ENCODE assay signal across 9 mouse cellular contexts in the genomic region with DNA sequence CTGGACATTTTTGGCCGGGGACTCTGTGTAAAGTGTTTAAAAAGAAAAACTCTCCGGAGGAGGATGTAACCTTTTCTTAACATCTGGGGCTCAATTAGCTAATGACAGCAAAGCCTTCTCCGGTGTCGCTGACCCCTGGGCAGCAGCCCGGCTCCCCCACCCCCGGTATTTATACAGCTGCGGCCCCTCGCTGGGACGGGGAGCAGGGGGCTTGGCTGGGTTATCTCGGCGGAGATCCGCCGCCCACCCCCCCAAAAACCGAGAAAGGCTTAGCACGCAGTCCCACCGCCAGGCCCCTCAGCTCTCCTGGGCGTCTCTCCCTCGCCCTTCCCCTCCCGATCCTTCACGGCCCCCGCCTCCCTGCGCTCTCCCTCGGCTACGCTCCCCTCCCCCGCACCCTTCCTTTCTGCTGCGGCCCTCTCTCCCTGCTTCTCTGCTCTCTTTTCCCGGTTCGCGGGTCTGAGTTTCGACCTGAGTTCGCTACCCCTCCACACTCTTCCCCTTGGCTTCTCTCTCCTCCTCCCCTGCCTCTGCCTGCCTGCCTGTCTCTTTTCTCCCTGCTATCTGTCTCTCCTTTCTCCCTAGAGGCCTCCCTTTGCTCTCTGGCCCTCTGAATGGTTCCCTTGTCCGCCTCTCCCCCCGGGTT. TPM values are rescaled to one million over a fixed set of nuclear protein-coding genes. Genes with fewer than 3 reads are reported as not detected.
DNase-seq lines count a peak whose midpoint lies in the region; ATAC-seq and TF ChIP-seq lines count a peak whose summit lies in the region.
"Had no signal": no experiment of that assay in that cellular context is flagged by ENCODE, and none has a peak within 500 bp of the region (broad histone marks: within the 10 kb centered on the region; RNA-seq: fewer than 3 reads in every experiment).

No protein-coding gene starts in this region.

- DNase-seq in gastrocnemius, postnatal 4 days (ENCODE audit: low spot score in 2 of 2) = peak; percentile 56 to 66
- no peak for DNase-seq in gastrocnemius, adult 18-20 months (ENCODE audit: low spot score)
- DNase-seq in Muller cell, postnatal 12 days (ENCODE audit: inconsistent ontology term) = peak; percentile 29
- DNase-seq in lung, postnatal 4 days = peak; percentile 54 to 57
- no peak for DNase-seq in spleen, postnatal 14 days (ENCODE audit: low spot score in 2 of 2)

- peaks cover 31% of the 10 kb centered on the region for H3K4me1 ChIP-seq in forebrain, embryonic 13.5 days
- peaks cover 38% of the 10 kb centered on the region for H3K4me1 ChIP-seq in intestine, embryonic 16.5 days (ENCODE audit: control insufficient read depth, insufficient read depth, low read length)
- peaks cover 14% of the 10 kb centered on the region for H3K4me1 ChIP-seq in small intestine, adult 2 months (ENCODE audit: control insufficient read depth, insufficient read depth, insufficient read length, low read length)

- peak; percentile 52 for ATAC-seq in forebrain, embryonic 13.5 days
- peak; percentile 54 for ATAC-seq in intestine, embryonic 16.5 days

- no peaks in the 10 kb centered on the region for H3K9me3 ChIP-seq in forebrain, embryonic 13.5 days (replicated peaks)
- no peaks in the 10 kb centered on the region for H3K9me3 ChIP-seq in intestine, embryonic 16.5 days (ENCODE audit: control insufficient read depth, low read length)

- peak overlapping the region; percentile 43 for H3K4me3 ChIP-seq in forebrain, embryonic 13.5 days
- H3K4me3 ChIP-seq in intestine, embryonic 16.5 days (ENCODE audit: low read length) = peak overlapping the region; percentile 58
- H3K4me3 ChIP-seq in small intestine, adult 2 months (ENCODE audit: low read depth, low read length) = peak overlapping the region; percentile 71

- peak overlapping the region; percentile 87 for H3K4me2 ChIP-seq in forebrain, embryonic 13.5 days
- H3K4me2 ChIP-seq in intestine, embryonic 16.5 days (ENCODE audit: low read depth, low read length) = peak overlapping the region; percentile 97

- 0 out of 2 replicates have a peak overlapping the region, but pooled peaks have one; percentile 3 for H3K27ac ChIP-seq in forebrain, embryonic 13.5 days
- H3K27ac ChIP-seq in intestine, embryonic 16.5 days (ENCODE audit: low read length) = peak overlapping the region; percentile 86
- H3K27ac ChIP-seq in small intestine, adult 2 months (ENCODE audit: insufficient read depth, low read depth, low read length) = no peak overlapping the region

- TF ChIP-seq CTCF in small intestine, adult 2 months (IDR thresholded peaks at IDR 0.05; ENCODE audit: extremely low read depth, insufficient read length, insufficient replicate concordance, low read depth, low read length) = no peak

- WGBS in forebrain, embryonic 13.5 days = under 1% methylated on average over 25 of the region's 33 CpGs
- 3% methylated on average over 31 of the region's 33 CpGs for WGBS in intestine, embryonic 16.5 days
- WGBS in small intestine, adult 2 months = 6% methylated on average over 32 of the region's 33 CpGs

- H3K27me3 ChIP-seq in forebrain, embryonic 13.5 days = peaks cover 83% of the 10 kb centered on the region
- H3K27me3 ChIP-seq in intestine, embryonic 16.5 days (replicated peaks; ENCODE audit: control insufficient read depth, insufficient read depth, low read length) = peaks cover 5% of the 10 kb centered on the region; the same call in 1 of the 2 replicates
- H3K27me3 ChIP-seq in small intestine, adult 2 months (ENCODE audit: control insufficient read depth, insufficient read depth, low read length) = peaks cover 6% of the 10 kb centered on the region; the same call in 1 of the 2 replicates
- H3K27me3 ChIP-seq: Patski had no signal

- peak overlapping the region; percentile 59 for H3K9ac ChIP-seq in forebrain, embryonic 13.5 days
- peak overlapping the region; percentile 75 for H3K9ac ChIP-seq in intestine, embryonic 16.5 days (ENCODE audit: low read depth, low read length)

- TF ChIP-seq POLR2A in small intestine, adult 2 months (IDR thresholded peaks at IDR 0.05; ENCODE audit: low read depth, low read length) = no peak

- no peaks in the 10 kb centered on the region for H3K36me3 ChIP-seq in forebrain, embryonic 13.5 days (ENCODE audit: poor library complexity, severe bottlenecking)
- no peaks in the 10 kb centered on the region for H3K36me3 ChIP-seq in intestine, embryonic 16.5 days (ENCODE audit: control insufficient read depth, insufficient read depth, low read length)
- H3K36me3 ChIP-seq in small intestine, adult 2 months (ENCODE audit: control insufficient read depth, insufficient read depth, low read length) = no peaks in the 10 kb centered on the region

RNA-seq across cellular contexts. Expression of gene Ephb3, which starts 42.0 kb away (rescaled TPM):
- 10 to 100 TPM; 22.4 to 23.4 TPM for total RNA-seq in gastrocnemius, postnatal 4 days (2021)
- under 1 TPM; 0.23 to 0.64 TPM for total RNA-seq in gastrocnemius, adult 18-20 months (2021)
- 7.1 and 8.1 TPM in 2 replicates for polyA plus RNA-seq in forebrain, embryonic 13.5 days (2015; fragmentation: Nextera tagmentation; extraction: Ambion mirVana)
- polyA plus RNA-seq in intestine, embryonic 16.5 days (2015; fragmentation: Nextera tagmentation; extraction: Ambion mirVana) = 9.1 and 9.3 TPM in 2 replicates
- 9.3 and 11.3 TPM in 2 replicates for polyA plus RNA-seq in small intestine, adult 2 months (2012; rRNA removed)

Comparison
In these comparisons a context has a peak if more than half of its experiments do, and no peak if none do; other contexts are left out.
1. DNase-seq: peak in gastrocnemius, postnatal 4 days (2 of 2), Muller cell, postnatal 12 days (single experiment) and lung, postnatal 4 days (2 of 2); none in gastrocnemius, adult 18-20 months (single experiment) and spleen, postnatal 14 days (0 of 2).
2. Peak in every context shown above with its lines, with median percentiles within 50 percentile points of each other: H3K4me3 ChIP-seq.